In genomic region chr16:24324917-24325316, GRCm38 (mm10) we compare ENCODE assay signal across 27 mouse cellular contexts.
"Had no signal": no experiment of that assay in that cellular context is flagged by ENCODE, and none has a peak within 500 bp of the region (broad histone marks: within the 10 kb centered on the region; RNA-seq: fewer than 3 reads in every experiment).

No protein-coding gene starts in this region.

- H3K4me3 ChIP-seq: heart, adult 2 months; heart, embryonic 13.5 days; heart, embryonic 15.5 days; hindbrain, embryonic 13.5 days; hindbrain, embryonic 15.5 days; intestine, embryonic 15.5 days; kidney, embryonic 15.5 days; limb, embryonic 13.5 days; limb, embryonic 15.5 days; liver, embryonic 12.5 days had no signal

- H3K4me2 ChIP-seq: heart, embryonic 11.5 days; heart, embryonic 13.5 days; heart, embryonic 15.5 days; hindbrain, embryonic 13.5 days; hindbrain, embryonic 15.5 days; intestine, embryonic 15.5 days; kidney, embryonic 15.5 days; limb, embryonic 13.5 days; limb, embryonic 15.5 days; liver, embryonic 12.5 days had no signal

- H3K36me3 ChIP-seq: heart, embryonic 13.5 days; heart, embryonic 15.5 days; hindbrain, embryonic 13.5 days; hindbrain, embryonic 15.5 days; intestine, embryonic 15.5 days; kidney, embryonic 15.5 days; limb, embryonic 13.5 days; limb, embryonic 15.5 days; liver, embryonic 12.5 days had no signal

- ATAC-seq: inflammation-experienced regulatory T-cells, adult 6 months; intestine, embryonic 15.5 days; liver, embryonic 12.5 days had no signal

- H3K4me1 ChIP-seq: heart, embryonic 13.5 days; heart, embryonic 15.5 days; hindbrain, embryonic 13.5 days; hindbrain, embryonic 15.5 days; intestine, embryonic 15.5 days; kidney, embryonic 15.5 days; limb, embryonic 13.5 days; limb, embryonic 15.5 days; liver, embryonic 12.5 days had no signal

- H3K9me3 ChIP-seq: heart, embryonic 13.5 days; heart, embryonic 15.5 days; hindbrain, embryonic 13.5 days; hindbrain, embryonic 15.5 days; intestine, embryonic 15.5 days; kidney, embryonic 15.5 days; limb, embryonic 13.5 days; limb, embryonic 15.5 days; liver, embryonic 12.5 days had no signal

- H3K9ac ChIP-seq: heart, embryonic 13.5 days; heart, embryonic 15.5 days; hindbrain, embryonic 13.5 days; hindbrain, embryonic 15.5 days; intestine, embryonic 15.5 days; kidney, embryonic 15.5 days; limb, embryonic 13.5 days; limb, embryonic 15.5 days; liver, embryonic 12.5 days; liver, embryonic 14.5 days had no signal

- H3K27ac ChIP-seq: heart, adult 2 months; heart, embryonic 13.5 days; heart, embryonic 15.5 days; hindbrain, embryonic 13.5 days; hindbrain, embryonic 15.5 days; intestine, embryonic 15.5 days; kidney, embryonic 15.5 days; kidney, postnatal 0 days; limb, embryonic 13.5 days; limb, embryonic 15.5 days; liver, embryonic 12.5 days; liver, embryonic 14.5 days had no signal

- DNase-seq: gastrocnemius, postnatal 14 days; gastrocnemius, postnatal 36 days; heart, adult 11 months; heart, adult 2 months; heart, postnatal 14 days; heart, postnatal 36 days; kidney, adult 11 months; kidney, adult 2 months; kidney, adult 9 months; kidney, postnatal 14 days; kidney, postnatal 36 days; layer of hippocampus, adult 9-11 months; layer of hippocampus, postnatal 36 days; left cerebral cortex, postnatal 4 days had no signal

- H3K27me3 ChIP-seq: heart, embryonic 13.5 days; heart, embryonic 15.5 days; hindbrain, embryonic 13.5 days; hindbrain, embryonic 15.5 days; intestine, embryonic 15.5 days; kidney, embryonic 15.5 days; limb, embryonic 13.5 days; limb, embryonic 15.5 days; liver, embryonic 12.5 days had no signal
